Mouse (Mus musculus): ENCODE results near the gene Pomp.
A peak's percentile ranks its signal among the peaks of the same experiment; 100 is the strongest.

The Pomp gene

DNA sequence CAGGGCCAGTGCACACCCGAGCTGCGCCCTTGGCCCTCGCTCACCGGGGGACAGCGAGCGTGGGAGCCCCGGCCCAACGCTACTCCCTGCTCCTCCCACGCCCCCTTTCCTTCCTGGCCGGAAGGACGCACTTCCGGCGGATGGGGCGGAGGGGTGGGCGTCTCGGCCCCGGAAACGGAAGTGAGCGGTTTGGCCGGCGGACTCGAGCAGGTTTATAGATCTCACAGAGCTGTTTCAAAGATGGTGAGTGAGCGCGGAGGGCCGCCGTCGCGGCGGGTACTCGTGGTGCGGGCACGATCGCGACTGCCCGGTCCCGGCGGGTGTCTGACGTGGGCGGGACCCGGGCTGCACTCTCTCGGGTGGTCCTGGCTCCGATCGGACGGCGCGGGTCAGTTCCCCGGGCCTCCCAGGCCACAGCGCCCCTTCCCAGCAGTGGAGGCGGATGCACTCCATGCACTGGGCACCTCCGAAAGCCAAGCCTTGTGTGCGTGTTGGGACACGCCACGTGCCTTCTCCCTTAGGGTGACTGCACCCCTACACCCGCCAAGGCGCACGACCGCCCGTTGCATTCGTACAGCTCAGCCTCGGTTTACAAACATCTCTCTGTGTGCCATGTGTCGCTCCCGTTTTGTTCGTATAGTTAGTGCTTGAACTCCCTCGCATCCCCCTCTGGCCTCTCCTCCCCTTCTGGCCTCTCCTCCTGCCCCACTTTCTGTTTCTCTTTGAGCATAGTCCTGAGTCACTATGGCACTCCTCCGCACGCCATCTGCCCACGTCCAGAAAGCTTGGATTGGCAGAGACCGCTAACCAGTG is at the start of gene Pomp:
Pomp (plus strand) TSS at position 13 of the 813 bp plus-strand sequence.
- peak; percentile 86 for DNase-seq (ENCODE audit: low read depth)

GRCm38 (mm10) chr5:147812255-147813040 is 47.8 kb upstream of the Pomp start:
- no peak for DNase-seq (ENCODE audit: low read depth)

- DNase-seq (ENCODE audit: low read depth): no peak
Observed at GRCm38 (mm10) chr5:147814971-147815370, 45.3 kb upstream of the Pomp start.

DNA sequence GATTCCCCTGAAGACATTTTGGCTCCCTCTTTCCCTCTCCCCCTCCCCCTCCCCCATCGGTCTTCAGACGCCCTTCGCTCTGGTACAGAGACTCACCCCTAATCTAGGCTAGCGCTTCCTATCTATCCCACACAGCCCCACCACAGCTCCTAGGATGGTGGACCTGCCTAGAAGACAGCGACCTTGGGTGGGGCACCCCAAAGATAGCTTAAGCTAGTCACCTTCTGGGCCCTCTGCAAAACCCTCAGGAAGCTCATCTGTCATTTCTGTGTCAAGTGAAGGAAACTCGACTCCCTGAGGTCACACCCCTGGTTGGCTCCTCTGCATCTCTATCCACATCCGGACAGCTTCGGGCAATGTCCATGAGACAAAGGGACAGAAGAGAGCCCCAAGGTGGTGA is 44.7 kb upstream of the Pomp start:
- DNase-seq (ENCODE audit: low read depth): no peak

DNA sequence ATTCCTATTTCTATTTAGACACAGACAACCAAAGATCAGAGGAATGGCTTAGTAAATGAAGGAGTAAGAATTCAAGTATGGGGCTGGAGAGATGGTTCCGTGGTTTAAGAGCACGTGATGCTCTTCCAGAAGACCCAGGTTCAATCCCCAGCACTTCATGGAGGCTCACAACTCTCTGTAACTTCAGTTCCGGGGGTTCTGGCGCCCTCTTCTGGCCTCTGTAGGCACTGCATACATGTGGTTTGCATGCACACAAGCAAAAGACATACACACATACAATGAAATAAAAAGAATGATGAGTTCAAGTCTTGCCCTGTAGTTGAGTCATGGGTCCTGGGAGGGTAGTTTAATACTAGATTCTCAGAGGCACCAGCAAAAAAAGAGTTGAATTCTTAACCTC is 43.8 kb upstream of the Pomp start:
- no peak for DNase-seq (ENCODE audit: low read depth)

GRCm38 (mm10) chr5:147817747-147818496 is 42.3 kb upstream of the Pomp start:
- DNase-seq (ENCODE audit: low read depth): no peak

DNA sequence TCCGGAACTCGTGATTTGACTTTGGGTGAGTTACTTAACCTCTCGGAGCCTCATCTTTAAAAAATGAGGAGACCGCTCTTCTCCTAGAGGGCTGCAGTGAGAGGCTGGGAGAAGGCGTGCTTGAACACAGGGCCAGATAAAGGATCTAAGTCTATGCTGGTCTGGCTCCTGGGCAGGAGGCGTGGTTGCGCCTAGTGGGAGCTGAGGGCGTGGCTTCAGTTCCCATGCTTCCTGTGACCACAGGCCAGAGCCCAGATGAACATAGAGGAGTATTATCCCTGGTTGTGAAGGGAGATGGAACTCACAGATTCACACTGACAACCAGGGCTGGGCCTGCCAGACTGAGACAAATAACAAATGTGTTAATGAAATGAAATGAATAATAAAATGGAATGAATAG is 41.4 kb upstream of the Pomp start:
- no peak for DNase-seq (ENCODE audit: low read depth)

DNA sequence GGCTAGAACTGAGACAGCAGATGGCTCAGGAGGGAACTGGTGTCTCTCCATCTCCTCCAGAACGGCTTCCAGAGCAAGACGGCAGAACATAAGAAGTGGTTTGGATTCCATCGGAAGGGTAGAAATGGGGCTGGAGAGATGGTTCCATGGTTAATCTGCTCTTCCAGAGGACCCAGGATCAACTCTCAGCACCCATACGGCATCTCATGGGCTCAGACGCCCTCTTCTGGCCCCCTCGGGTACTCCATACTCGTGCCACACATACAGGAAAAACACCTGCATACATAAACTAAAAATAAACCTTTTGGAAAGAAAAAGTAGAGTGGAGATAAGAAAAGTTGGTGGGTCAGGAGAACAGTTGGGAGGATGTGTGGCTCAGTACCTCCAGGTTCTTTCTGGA is 40.4 kb upstream of the Pomp start:
- DNase-seq (ENCODE audit: low read depth): no peak

DNA sequence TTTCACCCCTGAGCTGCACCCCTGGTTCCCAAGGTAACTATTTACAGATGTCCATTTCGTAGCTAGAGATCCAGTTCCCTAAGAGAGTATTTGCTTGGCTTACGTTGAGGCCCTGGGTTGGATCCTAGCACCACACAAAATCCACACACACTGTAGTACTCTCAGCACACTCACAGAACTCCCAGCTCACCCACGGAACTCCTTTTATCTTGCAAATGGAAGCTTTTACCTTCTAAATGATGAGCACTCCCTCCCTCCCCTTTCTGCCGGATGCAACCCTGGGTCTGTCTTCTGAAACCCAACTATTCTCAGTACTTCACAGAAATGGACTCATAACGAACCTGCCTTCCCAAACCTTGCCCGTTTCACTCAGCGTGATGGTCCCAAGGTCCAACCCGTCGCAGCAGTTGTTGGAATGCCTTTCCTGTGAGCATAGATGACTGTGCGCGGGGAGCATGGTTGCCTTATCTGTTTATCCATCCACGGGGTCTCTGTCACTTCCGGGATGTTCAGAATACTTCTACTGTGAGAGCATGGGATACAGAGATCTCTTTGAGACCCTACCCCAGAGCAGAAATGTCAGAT is 36.1 kb upstream of the Pomp start:
- DNase-seq (ENCODE audit: low read depth): no peak

- no peak for DNase-seq (ENCODE audit: low read depth)
Observed at GRCm38 (mm10) chr5:147825375-147825969, 34.8 kb upstream of the Pomp start.

GRCm38 (mm10) chr5:147826091-147826490 is 34.2 kb upstream of the Pomp start:
- no peak for DNase-seq (ENCODE audit: low read depth)

DNA sequence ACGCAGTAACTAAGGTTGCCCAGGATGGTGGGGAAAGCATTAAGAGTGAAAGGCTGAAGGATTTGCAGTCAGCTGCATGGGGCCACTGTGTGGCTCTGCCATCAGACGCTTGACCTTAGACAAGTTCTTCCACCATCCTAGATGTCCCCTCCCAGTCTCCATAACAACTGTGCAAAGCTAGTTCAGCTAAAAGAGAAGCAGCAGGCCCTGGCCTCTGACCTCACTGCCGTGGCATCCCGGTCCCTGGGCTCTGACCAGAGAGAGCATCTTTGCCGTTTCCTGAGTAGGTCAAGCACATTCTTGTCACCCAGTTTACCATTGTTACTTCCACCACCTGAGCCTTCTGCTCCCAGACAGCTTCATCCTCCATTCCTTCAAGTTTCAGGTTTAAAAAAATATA is 33.7 kb upstream of the Pomp start:
- DNase-seq (ENCODE audit: low read depth): no peak

DNA sequence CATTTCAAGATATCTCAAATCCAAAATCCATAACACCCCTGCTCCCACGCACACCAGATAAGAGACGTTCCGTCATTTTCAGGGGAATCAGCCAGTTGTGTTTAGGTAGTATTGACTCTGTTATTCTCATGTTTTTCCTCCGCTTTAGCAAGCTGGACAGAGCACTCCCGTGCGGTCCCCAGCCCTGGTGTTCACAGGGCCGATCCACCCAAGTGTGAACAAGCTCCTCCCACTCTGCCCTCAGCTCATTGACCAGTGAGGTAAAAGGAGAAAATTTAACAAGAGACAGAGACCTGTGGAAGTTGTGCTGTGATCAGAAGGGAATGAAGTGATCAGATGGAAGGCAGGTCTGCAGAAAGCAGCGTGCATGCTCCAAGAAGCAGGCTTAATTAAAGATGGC is 31.4 kb upstream of the Pomp start:
- DNase-seq (ENCODE audit: low read depth): no peak

DNA sequence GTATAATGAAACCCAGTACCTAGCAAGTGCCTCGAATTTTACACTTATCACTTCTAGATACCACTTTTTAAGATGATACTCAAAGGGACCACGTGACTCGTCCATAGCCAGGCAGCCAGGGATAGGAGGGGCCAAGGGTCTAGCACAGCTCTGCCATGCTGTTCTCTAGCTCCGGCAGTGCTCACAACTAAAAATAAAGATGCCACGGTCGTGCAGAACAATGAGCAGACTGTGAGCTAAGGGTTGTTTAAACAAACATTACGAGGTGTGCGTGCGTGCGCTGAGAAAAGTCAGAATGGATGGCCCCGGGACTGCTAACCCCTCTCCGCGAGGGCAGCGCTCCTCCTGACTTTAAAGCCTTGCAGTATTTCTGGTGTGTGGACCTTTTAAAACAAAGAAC is 27.4 kb upstream of the Pomp start:
- DNase-seq (ENCODE audit: low read depth): no peak

DNA sequence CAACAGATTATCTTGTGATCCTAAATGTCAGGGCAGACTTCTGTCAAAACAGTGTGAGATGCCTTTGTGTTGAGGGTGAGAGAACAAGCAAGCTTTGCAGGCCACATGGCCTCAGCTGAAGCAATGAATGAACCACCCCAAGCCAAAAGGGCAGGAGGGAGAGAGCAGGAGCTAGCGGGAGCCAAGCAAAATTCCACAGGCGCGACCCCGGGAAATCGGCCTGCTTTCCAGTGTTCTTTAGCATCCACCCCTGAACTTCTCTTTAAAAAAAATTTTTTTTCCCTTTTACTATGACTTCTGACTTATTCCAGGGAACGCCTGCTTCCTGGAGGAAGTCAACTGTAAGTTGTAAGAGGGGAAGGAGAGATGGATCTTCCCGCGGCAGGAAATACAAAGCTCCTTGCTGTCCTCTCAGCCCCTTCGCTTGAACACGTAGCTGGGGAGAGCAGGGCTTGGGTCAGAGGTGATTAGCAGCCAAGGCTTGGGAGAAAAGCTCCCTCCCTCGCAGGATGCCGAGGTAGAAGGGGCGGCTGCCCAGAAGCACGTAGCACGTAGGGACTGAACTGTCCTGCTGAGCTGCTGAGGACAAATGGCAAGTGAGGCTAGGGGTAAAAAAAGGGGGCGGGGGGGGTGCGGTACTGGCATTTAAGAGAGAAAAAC is 25.3 kb upstream of the Pomp start:
- DNase-seq (ENCODE audit: low read depth): no peak

- DNase-seq (ENCODE audit: low read depth): no peak
Observed at GRCm38 (mm10) chr5:147839418-147839817, 20.8 kb upstream of the Pomp start.

DNA sequence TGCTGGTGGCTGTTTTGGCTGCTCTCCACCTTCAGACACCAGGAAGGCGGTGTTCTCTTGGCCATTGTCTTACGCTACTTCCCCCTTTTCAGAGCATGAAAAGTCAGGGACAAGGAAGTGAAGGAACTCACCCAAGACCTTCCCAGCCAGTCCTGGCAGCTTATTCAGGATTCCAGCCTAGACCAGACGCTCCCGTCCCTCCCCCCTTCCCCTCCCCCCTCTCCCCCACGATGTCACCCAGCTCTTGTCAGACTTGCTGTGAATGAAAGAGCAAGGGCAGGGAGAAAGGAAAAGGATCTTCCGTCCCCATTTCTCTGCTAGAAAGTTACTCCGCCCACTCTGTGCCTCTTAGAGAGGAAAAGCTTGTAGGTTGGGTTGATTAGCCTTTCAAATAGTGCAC is 16.9 kb upstream of the Pomp start:
- no peak for DNase-seq (ENCODE audit: low read depth)

GRCm38 (mm10) chr5:147845319-147845718 is 14.9 kb upstream of the Pomp start:
- DNase-seq (ENCODE audit: low read depth): no peak

GRCm38 (mm10) chr5:147847361-147847760 is 12.9 kb upstream of the Pomp start:
- no peak for DNase-seq (ENCODE audit: low read depth)

DNA sequence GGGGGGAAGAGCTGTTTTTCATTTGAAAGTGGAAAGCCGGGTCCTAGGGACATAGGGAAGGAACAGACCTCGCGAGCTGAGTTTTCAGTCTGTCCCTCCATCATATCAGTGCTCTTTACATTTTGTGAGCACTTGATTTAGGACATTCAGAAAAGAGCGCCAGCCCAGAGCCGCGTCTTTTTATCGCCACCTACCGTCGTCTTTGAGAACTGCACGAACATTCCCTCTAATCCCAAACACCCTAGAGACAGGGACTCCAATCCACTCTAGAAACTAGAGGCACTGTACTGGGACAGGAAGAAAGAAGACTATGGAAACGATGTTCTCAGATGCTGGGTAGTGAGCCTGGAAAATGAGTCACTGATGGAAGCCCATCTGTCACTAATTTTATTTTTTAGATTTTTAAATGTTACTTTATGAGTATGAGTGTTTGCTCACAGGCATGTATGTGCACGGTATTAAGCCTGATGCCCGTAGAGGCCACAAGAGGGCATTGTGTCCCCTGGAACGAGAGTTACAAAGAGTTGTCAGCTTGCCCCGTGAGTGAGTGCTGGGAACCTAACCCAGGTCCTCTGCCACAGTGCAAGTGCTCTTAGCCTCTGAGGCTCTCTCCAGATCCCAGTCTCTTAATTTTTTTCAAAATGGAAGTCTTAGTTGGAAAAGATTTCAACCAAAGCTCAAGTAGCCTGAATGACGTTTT is 11.9 kb upstream of the Pomp start:
- peak; percentile 71 for DNase-seq (ENCODE audit: low read depth)

- no peak for DNase-seq (ENCODE audit: low read depth)
Observed at GRCm38 (mm10) chr5:147850194-147850593, 10.1 kb upstream of the Pomp start.
